Mouse (Mus musculus) v-Abl transformed pro-B cells (cell line): ENCODE measurements around the gene Asap2.

Source experiments
- in situ Hi-C, 2 experiments: fragments of 400-800 bp; cut with MboI; formaldehyde crosslinking; loops; one replicate each; pipeline ENCODE4 v1.15.1; 2025; ENCODE audit not compliant: unreplicated experiment in 2 of 2

The Asap2 gene

GRCm38 (mm10) chr12:21204701-21205312 is 214.5 kb downstream of the Asap2 start:
- in situ Hi-C loops, result no loop called here

- in situ Hi-C loops, result no loop called here
Measured at GRCm38 (mm10) chr12:21205799-21206198, 215.5 kb downstream of the Asap2 start.

- in situ Hi-C loops, result no loop called here
Measured at GRCm38 (mm10) chr12:21207422-21207821, 217.2 kb downstream of the Asap2 start.

GRCm38 (mm10) chr12:21208172-21208795 is 218.0 kb downstream of the Asap2 start:
- in situ Hi-C loops, result no loop called here

- in situ Hi-C loops, result no loop called here
Measured at GRCm38 (mm10) chr12:21209273-21209672, 219.0 kb downstream of the Asap2 start.

GRCm38 (mm10) chr12:21212876-21213275 is 222.6 kb downstream of the Asap2 start:
- in situ Hi-C loops, result no loop called here

- in situ Hi-C loops, result no loop called here
Measured at GRCm38 (mm10) chr12:21214551-21215165, 224.4 kb downstream of the Asap2 start.

- in situ Hi-C loops, result no loop called here
Measured at GRCm38 (mm10) chr12:21217776-21218444, 227.7 kb downstream of the Asap2 start.

GRCm38 (mm10) chr12:21220596-21220995 is 230.3 kb downstream of the Asap2 start:
- in situ Hi-C loops, result loop anchor here in 1 of 2 experiments (10.0 kb wide), 1 partner anchor 146 kb away; no protein-coding TSS in a partner anchor

- in situ Hi-C loops, result loop anchor here in 1 of 2 experiments (10.0 kb wide), 1 partner anchor 149 kb away; no protein-coding TSS in a partner anchor
Measured at GRCm38 (mm10) chr12:21223923-21224322, 233.7 kb downstream of the Asap2 start.

- in situ Hi-C loops, result loop anchor here in 1 of 2 experiments (10.0 kb wide), 1 partner anchor 151 kb away; no protein-coding TSS in a partner anchor
Measured at GRCm38 (mm10) chr12:21225358-21225757, 235.1 kb downstream of the Asap2 start.

- in situ Hi-C loops, result loop anchor here in 1 of 2 experiments (10.0 kb wide), 1 partner anchor 152 kb away; no protein-coding TSS in a partner anchor
Measured at GRCm38 (mm10) chr12:21226316-21226715, 236.1 kb downstream of the Asap2 start.

- in situ Hi-C loops, result loop anchor here in 1 of 2 experiments (10.0 kb wide), 1 partner anchor 153 kb away; no protein-coding TSS in a partner anchor
Measured at GRCm38 (mm10) chr12:21227076-21227980, 237.1 kb downstream of the Asap2 start.

GRCm38 (mm10) chr12:21228650-21229049 is 238.4 kb downstream of the Asap2 start:
- in situ Hi-C loops, result loop anchor here in 1 of 2 experiments (10.0 kb wide), 1 partner anchor 154 kb away; no protein-coding TSS in a partner anchor

- in situ Hi-C loops, result loop anchor here in 1 of 2 experiments (10.0 kb wide), 1 partner anchor 154 kb away; no protein-coding TSS in a partner anchor
Measured at GRCm38 (mm10) chr12:21229076-21229918, 239.0 kb downstream of the Asap2 start.

- in situ Hi-C loops, result no loop called here
Measured at GRCm38 (mm10) chr12:21233727-21234126, 243.5 kb downstream of the Asap2 start.

GRCm38 (mm10) chr12:21234560-21234959 is 244.3 kb downstream of the Asap2 start:
- in situ Hi-C loops, result no loop called here

- in situ Hi-C loops, result no loop called here
Measured at GRCm38 (mm10) chr12:21241965-21242364, 251.7 kb downstream of the Asap2 start.
